Mouse (Mus musculus) embryo, embryonic 10 days (tissue): Measurements from ENCODE around the gene March10.

Source experiments
- DNase-seq: peaks from one replicate; pipeline ENCODE4 v3.0.0-alpha.2; 2015; ENCODE audit warnings: low spot score

Gene March10

DNA sequence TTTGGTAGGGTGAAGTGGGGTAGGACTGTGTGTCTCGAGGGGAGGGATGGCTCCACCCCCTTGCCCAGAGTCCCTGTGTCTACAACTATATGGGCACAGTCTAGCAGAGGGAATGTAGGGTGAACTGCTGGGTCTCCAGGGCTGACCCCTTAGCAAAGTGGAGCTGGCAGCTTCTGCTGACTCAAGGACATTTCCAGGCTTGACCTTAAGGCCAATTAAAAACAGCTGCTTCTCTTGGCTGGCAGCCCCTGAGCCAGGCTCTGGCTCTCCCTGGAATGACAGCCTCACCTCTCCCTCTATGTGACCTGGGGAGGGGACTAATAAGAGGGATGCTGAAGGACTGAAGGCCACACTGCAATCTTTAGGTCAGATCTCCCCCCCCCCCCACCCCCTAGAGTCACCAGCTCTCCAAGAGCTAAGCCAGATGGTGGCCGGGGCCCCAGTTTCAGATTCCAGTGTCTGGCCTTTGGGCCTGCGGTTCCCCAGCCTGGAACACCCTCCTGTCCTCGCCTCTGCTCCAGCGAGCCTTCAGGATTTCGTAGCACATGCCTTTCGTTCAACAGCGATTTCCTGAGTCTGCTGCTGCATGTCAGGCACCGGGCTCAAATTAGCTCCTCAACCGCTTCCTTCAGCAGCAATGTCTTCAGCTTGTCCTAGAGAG, 143.4 kb downstream of the March10 start:
- peak; percentile 90 for DNase-seq

GRCm38 (mm10) chr11:105312311-105312942, 144.1 kb downstream of the March10 start:
- DNase-seq: peak; percentile 53

- DNase-seq: peak; percentile 26
Observed at GRCm38 (mm10) chr11:105311291-105311975, 145.1 kb downstream of the March10 start.
